Mouse (Mus musculus) midbrain, embryonic 16.5 days (tissue): ENCODE measurements at regions not wholly inside any gene's neighbourhood (a gene's known extent, or its start where the extent isn't known, plus 50 kb on each side); places are given as distances from the start of the nearest gene placed in this dataset.
"Not testable (repeated sequence)": the region's sequence is repeated elsewhere in the genome, so short reads cannot be mapped to it uniquely, and the experiment has no call there.

Experiments
- ATAC-seq: fragments of 200-750 bp; cut with Nextera tagmentation; 2 replicates; pipeline ENCODE4 v1.8.0; 2017; ENCODE audit warnings: moderate TSS enrichment
- H3K27ac ChIP-seq: fragments of 300-500 bp; sonication (generic); 2 replicates; pipeline ENCODE4 v1.5.1; 2014; ENCODE audit warnings: mild to moderate bottlenecking, low read length, mixed read lengths
- H3K27me3 ChIP-seq: fragments of 300-500 bp; sonication (generic); 2 replicates; pipeline ENCODE4 v1.6.1; 2014; ENCODE audit warnings: low read depth, low read length, mixed read lengths; ENCODE audit not compliant: control insufficient read depth, insufficient read depth
- H3K36me3 ChIP-seq: fragments of 300-500 bp; sonication (generic); 2 replicates; pipeline ENCODE4 v1.6.1; 2014; ENCODE audit warnings: mild to moderate bottlenecking, low read length, moderate library complexity, mixed read lengths; ENCODE audit not compliant: control insufficient read depth, insufficient read depth
- H3K4me1 ChIP-seq: fragments of 300-500 bp; sonication (generic); 2 replicates; pipeline ENCODE4 v1.6.1; 2014; ENCODE audit warnings: mild to moderate bottlenecking, low read length, mixed read lengths; ENCODE audit not compliant: control insufficient read depth, insufficient read depth
- H3K4me2 ChIP-seq: fragments of 300-500 bp; sonication (generic); 2 replicates; pipeline ENCODE4 v1.6.1; 2014; ENCODE audit warnings: mild to moderate bottlenecking, low read length, mixed read lengths
- H3K4me3 ChIP-seq: fragments of 300-500 bp; sonication (generic); 2 replicates; pipeline ENCODE4 v1.5.1; 2014; ENCODE audit warnings: low read depth, mild to moderate bottlenecking, low read length, moderate library complexity, mixed read lengths
- H3K9ac ChIP-seq: fragments of 300-500 bp; sonication (generic); 2 replicates; pipeline ENCODE4 v1.6.1; 2014; ENCODE audit warnings: low read depth, low read length, mixed read lengths
- H3K9me3 ChIP-seq: fragments of 300-500 bp; sonication (generic); replicated peaks from 2 replicates; pipeline ENCODE4 v1.6.1; 2014; ENCODE audit warnings: mild to moderate bottlenecking, low read length, mixed read lengths; ENCODE audit not compliant: control insufficient read depth, poor library complexity, severe bottlenecking
- WGBS: fragments of 180-500 bp; shearing (Covaris S2); extraction: QIAGEN DNeasy Blood & Tissue Kit; methylation state at CpG from one replicate; pipeline ENCODE4 v1.1.7; 2014; 5-methylcytosine and 5-hydroxymethylcytosine counted together

GRCm38 (mm10) chr10:7309927-7310326 is 97.9 kb upstream of the Cnksr3 start:
- no peak overlapping the region for H3K4me2 ChIP-seq
- no peak overlapping the region for H3K4me3 ChIP-seq
- H3K9ac ChIP-seq, result no peak overlapping the region
- no peak for ATAC-seq
- H3K36me3 ChIP-seq, result no peaks in the 10 kb centered on the region
- H3K4me1 ChIP-seq, result no peaks in the 10 kb centered on the region
- WGBS, result 93% methylated on average over 3 of the region's 3 CpGs
- H3K9me3 ChIP-seq, result no peaks in the 10 kb centered on the region
- no peaks in the 10 kb centered on the region for H3K27me3 ChIP-seq
- no peak overlapping the region for H3K27ac ChIP-seq

- ATAC-seq, H3K27me3 ChIP-seq, H3K27ac ChIP-seq, H3K36me3 ChIP-seq, H3K4me3 ChIP-seq, H3K4me2 ChIP-seq, H3K9ac ChIP-seq, H3K4me1 ChIP-seq, H3K9me3 ChIP-seq: not testable (repeated sequence)
- WGBS, result 62% methylated on average over 3 of the region's 3 CpGs
These were observed 93.8 kb upstream of the Cnksr3 start for GRCm38 (mm10) chr10:7305881-7306280.

- no peaks in the 10 kb centered on the region for H3K4me1 ChIP-seq
- H3K9ac ChIP-seq, result no peak overlapping the region
- no peak overlapping the region for H3K27ac ChIP-seq
- no peaks in the 10 kb centered on the region for H3K9me3 ChIP-seq
- no peak for ATAC-seq
- no peaks in the 10 kb centered on the region for H3K36me3 ChIP-seq
- 93% methylated on average over 7 of the region's 7 CpGs for WGBS
- no peak overlapping the region for H3K4me2 ChIP-seq
- H3K27me3 ChIP-seq, result no peaks in the 10 kb centered on the region
- H3K4me3 ChIP-seq, result no peak overlapping the region
These were observed 86.3 kb upstream of the Cnksr3 start for GRCm38 (mm10) chr10:7298377-7298776.

- H3K27ac ChIP-seq, result no peak overlapping the region
- no peak overlapping the region for H3K9ac ChIP-seq
- no peak overlapping the region for H3K4me2 ChIP-seq
- H3K9me3 ChIP-seq, result no peaks in the 10 kb centered on the region
- no peaks in the 10 kb centered on the region for H3K27me3 ChIP-seq
- ATAC-seq, result no peak
- no peaks in the 10 kb centered on the region for H3K4me1 ChIP-seq
- H3K36me3 ChIP-seq, result no peaks in the 10 kb centered on the region
- no peak overlapping the region for H3K4me3 ChIP-seq
- 95% methylated on average over 5 of the region's 5 CpGs for WGBS
These were observed 83.9 kb upstream of the Cnksr3 start for GRCm38 (mm10) chr10:7295921-7296320.

- H3K27ac ChIP-seq, result no peak overlapping the region
- H3K27me3 ChIP-seq, result no peaks in the 10 kb centered on the region
- WGBS, result 83% methylated on average over 5 of the region's 5 CpGs
- no peaks in the 10 kb centered on the region for H3K9me3 ChIP-seq
- no peaks in the 10 kb centered on the region for H3K36me3 ChIP-seq
- no peak overlapping the region for H3K4me2 ChIP-seq
- H3K9ac ChIP-seq, result no peak overlapping the region
- no peak overlapping the region for H3K4me3 ChIP-seq
- no peaks in the 10 kb centered on the region for H3K4me1 ChIP-seq
- no peak for ATAC-seq
These were observed 81.2 kb upstream of the Cnksr3 start for GRCm38 (mm10) chr10:7293203-7293602.

GRCm38 (mm10) chr10:7289773-7290411 is 77.9 kb upstream of the Cnksr3 start:
- no peak overlapping the region for H3K9ac ChIP-seq
- WGBS, result 89% methylated on average over 10 of the region's 10 CpGs
- no peaks in the 10 kb centered on the region for H3K9me3 ChIP-seq
- ATAC-seq, result no peak
- H3K4me2 ChIP-seq, result no peak overlapping the region
- H3K4me3 ChIP-seq, result no peak overlapping the region
- no peak overlapping the region for H3K27ac ChIP-seq
- no peaks in the 10 kb centered on the region for H3K36me3 ChIP-seq
- H3K4me1 ChIP-seq, result no peaks in the 10 kb centered on the region
- H3K27me3 ChIP-seq, result no peaks in the 10 kb centered on the region

GRCm38 (mm10) chr10:7285112-7285905 is 73.3 kb upstream of the Cnksr3 start:
- Histone ChIP-seq H3K27me3 (no peaks in the 10 kb centered on the region), H3K4me1 (no peaks in the 10 kb centered on the region), H3K36me3 (no peaks in the 10 kb centered on the region), H3K9ac (no peak overlapping the region), H3K4me3 (no peak overlapping the region), H3K4me2 (no peak overlapping the region), H3K27ac (no peak overlapping the region), H3K9me3 (no peaks in the 10 kb centered on the region)
- no peak for ATAC-seq
- 87% methylated on average over 7 of the region's 7 CpGs for WGBS

GRCm38 (mm10) chr10:7280429-7280828 is 68.4 kb upstream of the Cnksr3 start:
- Histone ChIP-seq H3K9ac (no peak overlapping the region), H3K9me3 (no peaks in the 10 kb centered on the region), H3K27ac (no peak overlapping the region), H3K27me3 (no peaks in the 10 kb centered on the region), H3K4me1 (0 out of 2 replicates have a peak, but pooled peaks cover 3% of the 10 kb centered on the region), H3K4me3 (no peak overlapping the region), H3K4me2 (no peak overlapping the region), H3K36me3 (no peaks in the 10 kb centered on the region)
- WGBS, result 96% methylated on average over 2 of the region's 2 CpGs
- no peak for ATAC-seq

GRCm38 (mm10) chr10:7278820-7279219 is 66.8 kb upstream of the Cnksr3 start:
- Histone ChIP-seq H3K4me1 (0 out of 2 replicates have a peak, but pooled peaks cover 3% of the 10 kb centered on the region), H3K9me3 (no peaks in the 10 kb centered on the region), H3K4me3 (no peak overlapping the region), H3K27me3 (no peaks in the 10 kb centered on the region), H3K4me2 (0 out of 2 replicates have a peak overlapping the region, but pooled peaks have one; percentile 3), H3K9ac (no peak overlapping the region), H3K36me3 (no peaks in the 10 kb centered on the region), H3K27ac (peak overlapping the region; percentile 47; the same call in 1 of the 2 replicates)
- ATAC-seq, result peak; percentile 76
- 27% methylated on average over 5 of the region's 5 CpGs for WGBS
